Mouse (Mus musculus): Measurements from ENCODE around the gene Stk40. TPM values are rescaled to one million over a fixed set of nuclear protein-coding genes. Genes with fewer than 3 reads are reported as not detected.

The Stk40 gene
- polyA plus RNA-seq, 1 experiment from 2014 or later = 29.5 TPM

DNA sequence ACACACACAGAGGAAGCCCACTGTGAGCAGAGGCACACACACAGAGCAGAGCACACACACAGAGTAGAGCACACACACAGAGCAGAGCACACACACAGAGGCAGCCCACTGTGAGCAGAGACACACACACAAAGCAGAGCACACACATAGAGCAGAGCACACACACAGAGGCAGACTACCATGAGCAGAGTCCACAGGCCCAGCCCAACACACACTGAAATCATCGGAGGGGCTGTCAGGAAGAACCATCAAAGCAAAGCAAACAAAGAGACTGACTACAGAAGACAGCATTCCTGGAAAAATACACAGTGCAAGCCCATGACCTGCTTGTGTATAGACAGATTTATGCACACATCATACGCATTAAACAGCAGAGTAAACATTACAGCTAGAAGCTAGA, 52.1 kb downstream of the Stk40 start:
- no peak for ATAC-seq
- no peak overlapping the region for H3K9ac ChIP-seq (ENCODE audit: low read depth, low read length)
- WGBS = 65% methylated on average over 2 of the region's 2 CpGs
- peak overlapping the region; percentile 58 for H3K27ac ChIP-seq (ENCODE audit: low read depth, low read length)
- H3K4me2 ChIP-seq (ENCODE audit: low read length) = no peak overlapping the region
- no peaks in the 10 kb centered on the region for H3K36me3 ChIP-seq (ENCODE audit: control insufficient read depth, insufficient read depth, low read length)
- peaks cover 5% of the 10 kb centered on the region; the same call in 1 of the 2 replicates for H3K27me3 ChIP-seq (replicated peaks; ENCODE audit: control insufficient read depth, insufficient read depth, low read length)
- H3K4me1 ChIP-seq (ENCODE audit: control insufficient read depth, insufficient read depth, low read depth, low read length) = no peaks in the 10 kb centered on the region
- H3K9me3 ChIP-seq (ENCODE audit: control insufficient read depth, low read length) = no peaks in the 10 kb centered on the region
- no peak overlapping the region for H3K4me3 ChIP-seq (ENCODE audit: low read length)

GRCm38 (mm10) chr4:126156617-126157016, 52.9 kb downstream of the Stk40 start:
- 59% methylated on average over 5 of the region's 5 CpGs for WGBS
- no peak overlapping the region for H3K4me2 ChIP-seq (ENCODE audit: low read length)
- H3K27ac ChIP-seq (ENCODE audit: low read depth, low read length) = no peak overlapping the region
- no peaks in the 10 kb centered on the region for H3K4me1 ChIP-seq (ENCODE audit: control insufficient read depth, insufficient read depth, low read depth, low read length)
- no peak overlapping the region for H3K4me3 ChIP-seq (ENCODE audit: low read length)
- H3K9ac ChIP-seq (ENCODE audit: low read depth, low read length) = no peak overlapping the region
- H3K36me3 ChIP-seq (ENCODE audit: control insufficient read depth, insufficient read depth, low read length) = no peaks in the 10 kb centered on the region
- ATAC-seq = no peak
- H3K9me3 ChIP-seq (ENCODE audit: control insufficient read depth, low read length) = no peaks in the 10 kb centered on the region
- H3K27me3 ChIP-seq (replicated peaks; ENCODE audit: control insufficient read depth, insufficient read depth, low read length) = peaks cover 1% of the 10 kb centered on the region; the same call in 1 of the 2 replicates

- Histone ChIP-seq H3K9ac (ENCODE audit: low read depth, low read length) (no peak overlapping the region), H3K4me3 (ENCODE audit: low read length) (no peak overlapping the region), H3K9me3 (ENCODE audit: control insufficient read depth, low read length) (no peaks in the 10 kb centered on the region), H3K4me2 (ENCODE audit: low read length) (no peak overlapping the region), H3K4me1 (ENCODE audit: control insufficient read depth, insufficient read depth, low read depth, low read length) (peaks cover 5% of the 10 kb centered on the region; the same call in 1 of the 2 replicates), H3K27ac (ENCODE audit: low read depth, low read length) (no peak overlapping the region), H3K27me3 (replicated peaks; ENCODE audit: control insufficient read depth, insufficient read depth, low read length) (no peaks in the 10 kb centered on the region), H3K36me3 (ENCODE audit: control insufficient read depth, insufficient read depth, low read length) (no peaks in the 10 kb centered on the region)
- WGBS = 93% methylated on average over 6 of the region's 6 CpGs
- ATAC-seq = no peak
Measured at GRCm38 (mm10) chr4:126157562-126157961, 53.8 kb downstream of the Stk40 start.

GRCm38 (mm10) chr4:126159455-126159854, 55.7 kb downstream of the Stk40 start:
- no peak for ATAC-seq
- Histone ChIP-seq H3K4me2 (ENCODE audit: low read length) (no peak overlapping the region), H3K36me3 (ENCODE audit: control insufficient read depth, insufficient read depth, low read length) (no peaks in the 10 kb centered on the region), H3K9me3 (ENCODE audit: control insufficient read depth, low read length) (no peaks in the 10 kb centered on the region), H3K27ac (ENCODE audit: low read depth, low read length) (no peak overlapping the region), H3K9ac (ENCODE audit: low read depth, low read length) (no peak overlapping the region), H3K4me1 (ENCODE audit: control insufficient read depth, insufficient read depth, low read depth, low read length) (peaks cover 13% of the 10 kb centered on the region; the same call in 1 of the 2 replicates), H3K4me3 (ENCODE audit: low read length) (no peak overlapping the region), H3K27me3 (replicated peaks; ENCODE audit: control insufficient read depth, insufficient read depth, low read length) (no peaks in the 10 kb centered on the region)
- WGBS = 59% methylated on average over 7 of the region's 8 CpGs

GRCm38 (mm10) chr4:126160981-126161380, 57.2 kb downstream of the Stk40 start:
- Histone ChIP-seq H3K4me2 (ENCODE audit: low read length) (no peak overlapping the region), H3K4me1 (ENCODE audit: control insufficient read depth, insufficient read depth, low read depth, low read length) (peaks cover 13% of the 10 kb centered on the region; the same call in 1 of the 2 replicates), H3K36me3 (ENCODE audit: control insufficient read depth, insufficient read depth, low read length) (peaks cover 1% of the 10 kb centered on the region; the same call in 1 of the 2 replicates), H3K27ac (ENCODE audit: low read depth, low read length) (no peak overlapping the region), H3K4me3 (ENCODE audit: low read length) (no peak overlapping the region), H3K9ac (ENCODE audit: low read depth, low read length) (no peak overlapping the region), H3K9me3 (ENCODE audit: control insufficient read depth, low read length) (no peaks in the 10 kb centered on the region), H3K27me3 (replicated peaks; ENCODE audit: control insufficient read depth, insufficient read depth, low read length) (no peaks in the 10 kb centered on the region)
- 89% methylated on average over 8 of the region's 8 CpGs for WGBS
- no peak for ATAC-seq

DNA sequence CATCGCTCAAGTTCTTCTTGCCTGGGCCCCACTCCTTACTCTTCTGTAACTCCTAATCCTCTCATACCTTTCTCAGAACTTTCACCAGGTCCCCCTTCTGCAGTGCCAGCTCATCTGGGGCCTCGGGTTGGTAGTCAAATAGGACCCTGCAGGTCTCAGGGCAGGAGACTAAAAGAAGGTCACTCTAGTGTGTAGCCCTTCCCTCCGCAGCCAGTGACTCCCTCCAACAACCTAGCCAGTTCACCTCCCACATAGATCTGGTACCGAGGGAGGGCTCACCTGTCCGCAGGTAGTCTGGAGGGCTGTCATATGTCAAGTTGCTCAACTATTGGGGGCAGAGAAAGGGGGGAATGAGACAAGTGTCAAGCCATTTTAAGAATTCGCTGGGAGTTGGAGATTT, 57.7 kb downstream of the Stk40 start:
- no peaks in the 10 kb centered on the region for H3K9me3 ChIP-seq (ENCODE audit: control insufficient read depth, low read length)
- H3K4me1 ChIP-seq (ENCODE audit: control insufficient read depth, insufficient read depth, low read depth, low read length) = peaks cover 13% of the 10 kb centered on the region; the same call in 1 of the 2 replicates
- WGBS = 93% methylated on average over 6 of the region's 6 CpGs
- H3K9ac ChIP-seq (ENCODE audit: low read depth, low read length) = no peak overlapping the region
- no peaks in the 10 kb centered on the region for H3K27me3 ChIP-seq (replicated peaks; ENCODE audit: control insufficient read depth, insufficient read depth, low read length)
- H3K4me3 ChIP-seq (ENCODE audit: low read length) = no peak overlapping the region
- no peak overlapping the region for H3K4me2 ChIP-seq (ENCODE audit: low read length)
- peaks cover 5% of the 10 kb centered on the region for H3K36me3 ChIP-seq (ENCODE audit: control insufficient read depth, insufficient read depth, low read length)
- H3K27ac ChIP-seq (ENCODE audit: low read depth, low read length) = no peak overlapping the region
- ATAC-seq = no peak

DNA sequence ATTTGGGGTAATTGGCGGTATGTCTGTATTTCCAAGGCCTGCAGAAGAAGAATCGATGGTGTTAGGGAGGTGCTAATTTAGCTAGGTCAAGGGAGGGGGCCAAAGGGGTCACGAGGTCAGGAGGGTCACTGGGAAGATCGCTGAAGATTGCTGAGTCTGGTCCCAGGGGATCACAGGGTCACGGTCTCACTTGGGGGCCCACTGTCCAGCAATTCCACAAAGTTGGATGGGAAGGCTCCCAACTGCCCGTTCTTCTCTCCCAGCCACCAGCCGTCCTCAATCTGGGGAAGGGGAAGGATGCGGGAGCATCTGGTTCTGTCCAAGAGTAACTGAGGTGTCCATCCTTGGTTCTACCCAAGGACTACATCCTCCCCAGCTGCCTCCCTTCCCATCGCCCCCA, 58.2 kb downstream of the Stk40 start:
- H3K36me3 ChIP-seq (ENCODE audit: control insufficient read depth, insufficient read depth, low read length) = peaks cover 11% of the 10 kb centered on the region
- no peaks in the 10 kb centered on the region for H3K27me3 ChIP-seq (replicated peaks; ENCODE audit: control insufficient read depth, insufficient read depth, low read length)
- ATAC-seq = no peak
- H3K4me3 ChIP-seq (ENCODE audit: low read length) = peak overlapping the region; percentile 68; the same call in 1 of the 2 replicates
- H3K4me1 ChIP-seq (ENCODE audit: control insufficient read depth, insufficient read depth, low read depth, low read length) = peaks cover 13% of the 10 kb centered on the region; the same call in 1 of the 2 replicates
- H3K27ac ChIP-seq (ENCODE audit: low read depth, low read length) = no peak overlapping the region
- no peak overlapping the region for H3K9ac ChIP-seq (ENCODE audit: low read depth, low read length)
- peak overlapping the region; percentile 99 for H3K4me2 ChIP-seq (ENCODE audit: low read length)
- 57% methylated on average over 9 of the region's 9 CpGs for WGBS
- no peaks in the 10 kb centered on the region for H3K9me3 ChIP-seq (ENCODE audit: control insufficient read depth, low read length)

- peak; percentile 92 for ATAC-seq
- Histone ChIP-seq H3K27ac (ENCODE audit: low read depth, low read length) (peak overlapping the region; percentile 63; the same call in 1 of the 2 replicates), H3K4me1 (ENCODE audit: control insufficient read depth, insufficient read depth, low read depth, low read length) (peaks cover 13% of the 10 kb centered on the region; the same call in 1 of the 2 replicates), H3K4me2 (ENCODE audit: low read length) (peak overlapping the region; percentile 99), H3K9ac (ENCODE audit: low read depth, low read length) (peak overlapping the region; percentile 81), H3K4me3 (ENCODE audit: low read length) (peak overlapping the region; percentile 68), H3K27me3 (replicated peaks; ENCODE audit: control insufficient read depth, insufficient read depth, low read length) (no peaks in the 10 kb centered on the region), H3K9me3 (ENCODE audit: control insufficient read depth, low read length) (no peaks in the 10 kb centered on the region), H3K36me3 (ENCODE audit: control insufficient read depth, insufficient read depth, low read length) (peaks cover 13% of the 10 kb centered on the region)
- WGBS = under 1% methylated on average over 32 of the region's 44 CpGs
Measured at GRCm38 (mm10) chr4:126162544-126163066, 58.8 kb downstream of the Stk40 start.

DNA sequence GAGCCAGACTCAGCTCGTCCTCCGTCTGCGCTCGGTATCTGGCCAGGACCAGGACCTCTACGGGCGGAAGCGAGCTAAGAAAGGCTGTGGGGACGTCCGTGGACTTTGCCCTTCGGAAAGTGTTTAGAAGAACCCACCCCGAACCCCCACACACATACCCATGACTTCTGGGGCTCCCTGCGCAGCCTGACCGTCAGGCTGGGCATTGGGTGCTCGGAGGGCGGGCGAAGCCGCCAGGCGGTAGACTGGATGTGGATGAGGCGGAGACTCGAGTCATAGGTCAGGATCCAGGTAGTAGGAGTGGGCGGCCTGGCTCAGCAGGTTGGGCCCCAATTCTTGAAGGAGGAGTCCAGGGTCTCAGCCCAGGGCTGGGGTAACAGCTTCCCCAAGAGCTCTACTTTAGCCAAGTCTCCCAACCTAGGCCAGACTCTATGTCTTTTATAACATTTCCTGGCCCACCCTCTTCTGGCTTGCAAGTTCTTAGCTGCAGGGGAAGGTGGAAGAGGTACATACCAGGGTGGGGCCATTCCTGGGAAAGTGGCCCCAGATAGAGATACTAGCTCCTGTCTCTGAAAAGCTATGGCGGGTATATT, 59.4 kb downstream of the Stk40 start, which contains the start of gene Sh3d21:
Gene Sh3d21 (minus strand): TSS at position 425 of the 593 bp plus-strand sequence.
- Histone ChIP-seq H3K36me3 (ENCODE audit: control insufficient read depth, insufficient read depth, low read length) (peaks cover 13% of the 10 kb centered on the region), H3K4me2 (ENCODE audit: low read length) (peak within 1 kb of the TSS; percentile 99), H3K9me3 (ENCODE audit: control insufficient read depth, low read length) (no peaks in the 10 kb centered on the region), H3K4me3 (ENCODE audit: low read length) (peak within 1 kb of the TSS; percentile 68), H3K27me3 (replicated peaks; ENCODE audit: control insufficient read depth, insufficient read depth, low read length) (no peaks in the 10 kb centered on the region), H3K4me1 (ENCODE audit: control insufficient read depth, insufficient read depth, low read depth, low read length) (peaks cover 13% of the 10 kb centered on the region; the same call in 1 of the 2 replicates), H3K27ac (ENCODE audit: low read depth, low read length) (peak within 1 kb of the TSS; percentile 63; the same call in 1 of the 2 replicates), H3K9ac (ENCODE audit: low read depth, low read length) (peak within 1 kb of the TSS; percentile 81)
- ATAC-seq = peak; percentile 41
- WGBS = 6% methylated on average over 22 of the region's 22 CpGs

All from hindbrain, embryonic 16.5 days (tissue).